Mouse (Mus musculus): Measurements from ENCODE around the gene Bcl3. TPM values are rescaled to one million over a fixed set of nuclear protein-coding genes. Genes with fewer than 3 reads are reported as not detected.

Bcl3 gene
- 39.2 and 44.6 TPM in 2 replicates for total RNA-seq (2023)

DNA sequence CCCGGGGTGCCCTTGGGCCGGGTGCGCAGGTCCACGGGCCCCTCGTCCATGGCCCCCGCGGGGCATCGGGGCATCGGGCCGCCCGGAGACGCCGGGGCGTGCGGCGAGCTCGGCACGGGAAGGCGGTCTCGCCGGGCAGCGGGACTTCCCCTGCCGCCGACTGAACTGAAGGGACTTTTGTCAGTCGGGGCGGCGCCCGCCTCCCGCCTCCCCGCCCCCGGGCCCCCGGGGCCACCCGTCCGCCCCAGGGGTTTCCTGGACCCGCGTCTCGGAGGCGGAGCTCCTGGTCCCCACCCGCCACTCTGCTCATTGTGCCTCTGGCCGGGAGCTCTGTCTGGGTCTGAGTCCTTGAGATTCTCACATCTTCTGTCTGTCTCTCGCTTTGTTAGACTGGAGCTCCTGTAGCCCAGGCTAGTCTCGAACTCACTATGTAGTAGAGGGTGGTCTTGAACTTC is at the start of gene Bcl3:
TSS of gene Bcl3 (minus strand) at position 167 of the 455 bp plus-strand sequence.

DNA sequence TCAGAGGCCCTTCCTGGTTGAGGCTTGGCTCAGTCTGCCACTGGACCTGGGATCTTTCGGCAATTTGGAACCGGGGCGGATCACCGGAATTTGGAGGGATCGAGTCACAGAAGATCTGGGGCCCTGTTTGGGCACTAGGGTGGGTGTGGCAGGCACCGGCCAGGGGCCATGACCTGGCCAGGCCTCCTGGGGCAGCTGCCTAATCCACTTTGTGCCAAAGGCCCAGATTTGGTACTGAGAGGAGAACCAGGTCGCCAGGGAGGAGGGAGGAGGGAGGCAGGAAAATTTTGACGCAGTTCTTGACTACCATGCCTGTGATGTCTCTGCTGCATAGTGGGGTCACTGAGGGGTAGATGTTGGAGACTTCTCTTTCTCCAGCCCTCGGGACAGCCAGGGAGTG is 38.6 kb upstream of the Bcl3 start, which contains the start of gene Ceacam16:
TSS of gene Ceacam16 (minus strand) at position 101 of the 400 bp plus-strand sequence.

DNA sequence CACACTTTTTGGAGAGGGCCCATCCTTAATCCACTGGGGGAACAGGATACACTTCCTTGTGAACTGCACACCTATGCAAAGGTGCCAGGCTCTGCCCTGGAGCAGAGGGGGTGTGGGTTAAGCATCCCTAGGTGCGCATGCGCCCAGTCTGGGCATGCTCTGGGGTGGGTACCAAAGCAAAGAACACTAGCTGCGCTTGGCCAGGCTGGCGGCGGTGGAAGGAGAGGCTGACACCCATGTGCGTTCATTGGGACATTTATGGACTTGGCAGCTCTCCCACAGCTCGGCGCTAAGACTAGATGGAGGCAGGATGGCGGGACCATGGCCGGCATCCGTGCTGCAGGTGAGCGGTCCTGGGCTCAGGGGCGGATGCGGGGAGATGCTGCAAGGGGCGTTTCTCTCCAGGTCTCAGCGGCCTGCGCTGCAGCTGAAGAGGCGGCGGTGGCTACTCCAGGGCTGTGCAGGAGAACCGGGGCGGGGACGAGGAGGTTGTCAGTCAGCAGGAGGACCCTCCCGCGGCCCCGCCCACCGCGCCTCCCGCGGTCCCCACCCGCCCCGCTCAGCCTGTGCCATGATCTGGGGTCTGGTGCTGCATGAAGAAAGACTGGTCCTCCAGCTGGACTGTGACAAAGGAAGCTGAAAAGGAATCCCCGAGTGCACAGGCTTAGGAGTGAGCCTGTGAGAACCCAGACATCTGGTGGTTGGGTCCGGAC is 29.4 kb upstream of the Bcl3 start, which contains the start of gene Gm19345:
TSS of gene Gm19345 (plus strand) at position 146 of the 713 bp plus-strand sequence.

DNA sequence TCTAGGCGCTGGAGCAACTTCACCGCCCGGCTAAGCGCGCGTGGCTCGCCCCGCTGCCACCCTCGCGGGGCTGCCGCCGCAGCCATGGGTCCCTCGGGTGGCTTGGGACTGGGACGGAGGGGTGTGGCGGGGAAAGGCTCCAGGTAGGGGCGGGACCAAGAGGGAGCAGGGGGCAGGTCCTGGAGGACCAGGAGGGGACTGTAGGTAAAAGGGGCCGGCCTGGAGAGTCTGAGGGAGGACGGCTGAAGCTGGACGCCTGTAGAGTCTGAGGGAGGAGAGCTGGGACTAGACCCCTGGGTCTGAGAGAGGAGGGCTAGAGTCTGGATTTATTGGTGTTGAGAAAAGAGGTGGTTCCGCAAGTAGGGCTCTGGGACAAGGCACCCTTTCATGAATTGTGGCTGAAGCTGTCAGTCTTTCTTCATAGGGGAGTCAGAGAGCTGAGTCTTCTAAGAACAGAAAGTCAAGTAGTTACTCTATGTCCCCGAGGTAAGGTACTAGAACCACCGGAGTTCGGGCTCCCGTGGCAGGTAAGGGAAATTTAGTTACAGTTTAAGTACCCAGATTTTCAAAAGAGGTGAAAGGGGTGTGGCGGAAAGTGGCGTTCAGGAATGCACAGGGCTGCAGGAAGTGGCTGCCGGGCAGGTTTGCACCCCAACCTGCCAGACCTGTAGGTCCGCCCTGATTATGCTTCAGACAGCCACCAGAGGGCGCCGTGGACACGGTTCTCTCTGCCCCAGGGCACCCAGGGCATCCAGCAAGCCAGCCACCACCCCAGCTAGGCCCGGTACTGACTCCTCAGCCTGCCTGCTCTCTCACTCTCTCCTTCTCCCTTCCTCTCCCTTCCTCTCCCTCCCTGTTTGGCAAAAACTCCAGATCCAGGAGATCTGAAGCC is 25.6 kb downstream of the Bcl3 start, which contains the start of gene Cblc:
TSS of gene Cblc (minus strand) at position 113 of the 892 bp plus-strand sequence.

DNA sequence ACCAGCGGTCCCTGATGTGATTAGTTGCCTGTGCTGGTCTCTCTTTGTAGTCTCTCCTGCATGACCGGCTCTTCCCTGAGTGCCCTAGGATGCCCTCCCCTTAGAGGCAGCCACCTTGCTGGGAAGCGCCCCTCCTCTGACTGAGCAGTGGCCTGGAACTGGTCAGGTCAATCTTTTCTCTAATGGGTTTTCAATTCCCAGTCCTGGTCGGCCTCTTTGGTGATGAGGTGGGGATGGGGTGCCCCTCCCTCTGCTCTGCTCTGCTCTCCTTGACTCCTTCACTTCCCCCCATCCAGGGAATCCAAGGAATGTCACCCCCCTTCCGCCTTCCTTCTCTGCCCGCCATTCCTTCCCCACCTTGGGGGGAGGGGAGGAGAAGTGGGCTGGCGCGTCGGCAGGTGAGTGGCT is 51.6 kb downstream of the Bcl3 start, which contains the start of gene Bcam:
TSS of gene Bcam (minus strand) at position 33 of the 408 bp plus-strand sequence.

Other genes starting within 250 kb of the Bcl3 start
- 2.4 and 2.6 TPM in 2 replicates for gene Zfp296, start 245.5 kb downstream of the Bcl3 start, total RNA-seq (2023)
- 43.7 and 47.4 TPM in 2 replicates for gene Gemin7, start 245.2 kb downstream of the Bcl3 start, total RNA-seq (2023)
- 42.9 and 53.0 TPM in 2 replicates for gene Clasrp, start 218.3 kb downstream of the Bcl3 start, total RNA-seq (2023)
- gene Relb, start 193.3 kb downstream of the Bcl3 start, total RNA-seq (2023), result 36.5 and 42.9 TPM in 2 replicates
- 48.4 and 60.5 TPM in 2 replicates for gene Clptm1, start 157.7 kb downstream of the Bcl3 start, total RNA-seq (2023)
- gene Apoc2, start 144.8 kb downstream of the Bcl3 start, total RNA-seq (2023), result 25.3 and 48.0 TPM in 2 replicates
- gene Gm44805, start 141.3 kb downstream of the Bcl3 start, total RNA-seq (2023), result not detected in 2 replicates
- gene Apoc4, start 141.3 kb downstream of the Bcl3 start, total RNA-seq (2023), result not detected in 2 replicates
- gene Apoc1, start 130.1 kb downstream of the Bcl3 start, total RNA-seq (2023), result 2.2 TPM in 1 of 2 replicates, not detected in the other
- gene Apoe, start 123.6 kb downstream of the Bcl3 start, total RNA-seq (2023), result 21.5 and 32.6 TPM in 2 replicates
- gene Tomm40, start 107.3 kb downstream of the Bcl3 start, total RNA-seq (2023), result 20.8 and 22.1 TPM in 2 replicates
- 0.38 TPM in 1 of 2 replicates, not detected in the other for gene Nectin2, start 72.3 kb downstream of the Bcl3 start, total RNA-seq (2023)
- gene Bcam, start 51.8 kb downstream of the Bcl3 start, total RNA-seq (2023), result not detected in 2 replicates
- gene Cblc, start 26.0 kb downstream of the Bcl3 start, total RNA-seq (2023), result 0.39 TPM in 1 of 2 replicates, not detected in the other
- gene Gm19345, start 29.2 kb upstream of the Bcl3 start, total RNA-seq (2023), result 0.47 TPM in 1 of 2 replicates, not detected in the other
- 3.0 and 3.9 TPM in 2 replicates for gene Ceacam16, start 38.5 kb upstream of the Bcl3 start, total RNA-seq (2023)
- 0.23 TPM in 1 of 2 replicates, not detected in the other for gene Ceacam19, start 65.2 kb upstream of the Bcl3 start, total RNA-seq (2023)
- 6.7 and 9.0 TPM in 2 replicates for gene Pvr, start 98.4 kb upstream of the Bcl3 start, total RNA-seq (2023)
- not detected in 2 replicates for gene Igsf23, start 128.0 kb upstream of the Bcl3 start, total RNA-seq (2023)
- gene Ceacam20, start 142.6 kb upstream of the Bcl3 start, total RNA-seq (2023), result not detected in 2 replicates
- gene Nlrp9b, start 168.7 kb upstream of the Bcl3 start, total RNA-seq (2023), result not detected in 2 replicates